Mouse (Mus musculus) small intestine, adult 2 months (tissue): ENCODE results near the gene Ccdc136. TPM values are rescaled to one million over a fixed set of nuclear protein-coding genes. Genes with fewer than 3 reads are reported as not detected.

Experiments used
- H3K27ac ChIP-seq: fragments of 200-500 bp; 2 replicates; pipeline ENCODE4 v1.5.1; 2012; ENCODE audit warnings: low read depth, low read length, control low read depth, inconsistent platforms; ENCODE audit not compliant: insufficient read depth
- H3K27me3 ChIP-seq: fragments of 200-500 bp; 2 replicates; pipeline ENCODE4 v1.6.1; 2012; ENCODE audit warnings: mild to moderate bottlenecking, moderate library complexity, low read length, inconsistent platforms; ENCODE audit not compliant: control insufficient read depth, insufficient read depth
- H3K36me3 ChIP-seq: fragments of 200-500 bp; 2 replicates; pipeline ENCODE4 v1.6.1; 2012; ENCODE audit warnings: mild to moderate bottlenecking, low read length, control low read depth, inconsistent platforms; ENCODE audit not compliant: control insufficient read depth, insufficient read depth
- H3K4me1 ChIP-seq: fragments of 200-500 bp; 2 replicates; pipeline ENCODE4 v1.6.1; 2012; ENCODE audit warnings: low read length, inconsistent platforms, mixed read lengths; ENCODE audit not compliant: control insufficient read depth, insufficient read depth, insufficient read length
- H3K4me3 ChIP-seq: fragments of 200-500 bp; 2 replicates; pipeline ENCODE4 v1.5.1; 2012; ENCODE audit warnings: low read depth, mild to moderate bottlenecking, control low read depth, inconsistent platforms, low read length, moderate library complexity
- CTCF ChIP-seq: fragments of 200-500 bp; IDR thresholded peaks from 2 replicates; pipeline ENCODE4 v1.5.1; 2012; ENCODE audit warnings: low read depth, mild to moderate bottlenecking, control low read depth, inconsistent platforms, low read length, moderate library complexity, mixed read lengths; ENCODE audit not compliant: insufficient replicate concordance, insufficient read length; ENCODE audit errors: extremely low read depth
- POLR2A ChIP-seq: fragments of 200-500 bp; IDR thresholded peaks from 2 replicates; pipeline ENCODE4 v1.6.1; 2012; ENCODE audit warnings: low read depth, mild to moderate bottlenecking, control low read depth, inconsistent platforms, low read length, moderate library complexity
- WGBS: fragments of 180-500 bp; shearing (Covaris S2); methylation state at CpG from one replicate; pipeline ENCODE4 v1.1.7; 2018; 5-methylcytosine and 5-hydroxymethylcytosine counted together
- polyA plus RNA-seq: library from polyadenylated mRNA; depleted of rRNA; stranded (reverse); fragments of >200 nt; gene quantifications from 2 replicates; pipeline ENCODE4 v1.2.3, GENCODE M21; 2012; rRNA removed

Ccdc136 gene
- polyA plus RNA-seq, 1 experiment: 1.8 TPM

DNA sequence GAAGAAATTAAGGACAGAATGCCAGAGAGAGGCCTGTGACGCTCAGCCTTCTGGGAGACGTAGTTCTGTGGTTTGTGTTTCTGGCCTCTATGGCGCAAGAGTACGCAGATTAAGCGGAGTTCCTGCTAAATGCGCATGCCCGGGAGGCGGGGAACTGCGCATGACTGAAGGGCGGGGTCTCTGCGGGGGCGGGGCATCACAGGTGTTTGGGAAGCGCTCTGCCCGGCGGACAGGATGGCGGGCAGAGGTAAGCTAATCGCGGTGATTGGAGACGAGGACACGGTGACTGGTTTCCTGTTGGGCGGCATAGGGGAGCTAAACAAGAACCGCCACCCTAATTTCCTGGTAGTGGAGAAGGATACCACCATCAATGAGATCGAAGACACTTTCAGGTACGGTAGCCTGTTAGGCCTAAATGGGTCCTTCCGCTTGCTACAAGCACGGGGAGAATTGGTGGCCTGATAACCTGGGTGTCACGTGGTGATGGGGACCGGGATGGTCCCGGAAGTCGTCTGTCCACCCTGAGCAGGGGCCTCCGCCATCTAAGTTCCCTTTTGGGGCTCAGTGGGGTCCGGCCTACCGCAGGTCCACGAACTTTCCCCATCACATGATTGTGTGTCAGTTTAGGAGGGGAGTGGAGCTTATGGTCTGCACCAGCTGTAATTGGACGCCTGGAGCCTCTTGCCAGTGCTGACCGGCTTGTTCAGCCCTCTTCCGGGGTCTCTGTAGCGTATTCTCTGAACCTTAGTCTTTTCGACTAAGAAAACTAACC is 71.7 kb downstream of the Ccdc136 start, which contains the start of gene Atp6v1f:
Gene Atp6v1f, plus strand, starts transcription at position 136 of the 772 bp plus-strand sequence.
- Histone ChIP-seq H3K27me3 (no peaks in the 10 kb centered on the region), H3K36me3 (peaks cover 5% of the 10 kb centered on the region), H3K4me1 (peaks cover 4% of the 10 kb centered on the region; the same call in 1 of the 2 replicates), H3K27ac (peak within 1 kb of the TSS; percentile 55), H3K4me3 (peak within 1 kb of the TSS; percentile 67)
- peak; percentile 49; the same call in 1 of the 2 replicates for TF ChIP-seq POLR2A
- no peak for TF ChIP-seq CTCF
- under 1% methylated on average over 39 of the region's 39 CpGs for WGBS

DNA sequence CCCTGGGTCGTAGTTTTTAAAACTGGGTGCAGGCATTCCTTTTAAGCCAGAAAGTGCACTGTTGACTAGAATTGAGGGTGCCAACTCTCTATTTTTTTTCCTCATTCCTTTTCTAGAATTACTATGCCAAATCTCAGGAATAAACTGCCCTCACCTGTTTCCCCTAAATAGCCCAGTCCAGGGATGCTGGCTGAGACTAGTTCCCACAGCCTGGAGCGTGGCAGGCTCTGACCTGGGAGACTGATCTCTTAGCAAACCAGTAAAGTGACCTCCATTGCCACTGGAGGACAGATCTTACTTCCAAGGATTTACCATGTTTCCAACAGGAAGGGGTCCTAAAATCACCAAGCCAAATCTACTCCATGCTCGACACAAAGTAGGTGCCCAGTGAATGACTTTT is 72.7 kb downstream of the Ccdc136 start:
- Histone ChIP-seq H3K27me3 (no peaks in the 10 kb centered on the region), H3K27ac (no peak overlapping the region), H3K4me3 (no peak overlapping the region), H3K36me3 (peaks cover 5% of the 10 kb centered on the region), H3K4me1 (peaks cover 9% of the 10 kb centered on the region)
- no peak for TF ChIP-seq POLR2A
- no peak for TF ChIP-seq CTCF
- WGBS: 66% methylated on average over 3 of the region's 3 CpGs

- Histone ChIP-seq H3K27me3 (no peaks in the 10 kb centered on the region), H3K4me1 (peaks cover 13% of the 10 kb centered on the region), H3K27ac (no peak within 1 kb of the TSS), H3K4me3 (no peak within 1 kb of the TSS), H3K36me3 (peaks cover 5% of the 10 kb centered on the region)
- TF ChIP-seq POLR2A (no peak), CTCF (no peak)
- 71% methylated on average over 4 of the region's 4 CpGs for WGBS
Measured at GRCm38 (mm10) chr6:29471137-29471536, 75.0 kb downstream of the Ccdc136 start, which contains the start of gene Atp6v1fnb. Gene Atp6v1fnb (plus strand): TSS chr6:29471437.

DNA sequence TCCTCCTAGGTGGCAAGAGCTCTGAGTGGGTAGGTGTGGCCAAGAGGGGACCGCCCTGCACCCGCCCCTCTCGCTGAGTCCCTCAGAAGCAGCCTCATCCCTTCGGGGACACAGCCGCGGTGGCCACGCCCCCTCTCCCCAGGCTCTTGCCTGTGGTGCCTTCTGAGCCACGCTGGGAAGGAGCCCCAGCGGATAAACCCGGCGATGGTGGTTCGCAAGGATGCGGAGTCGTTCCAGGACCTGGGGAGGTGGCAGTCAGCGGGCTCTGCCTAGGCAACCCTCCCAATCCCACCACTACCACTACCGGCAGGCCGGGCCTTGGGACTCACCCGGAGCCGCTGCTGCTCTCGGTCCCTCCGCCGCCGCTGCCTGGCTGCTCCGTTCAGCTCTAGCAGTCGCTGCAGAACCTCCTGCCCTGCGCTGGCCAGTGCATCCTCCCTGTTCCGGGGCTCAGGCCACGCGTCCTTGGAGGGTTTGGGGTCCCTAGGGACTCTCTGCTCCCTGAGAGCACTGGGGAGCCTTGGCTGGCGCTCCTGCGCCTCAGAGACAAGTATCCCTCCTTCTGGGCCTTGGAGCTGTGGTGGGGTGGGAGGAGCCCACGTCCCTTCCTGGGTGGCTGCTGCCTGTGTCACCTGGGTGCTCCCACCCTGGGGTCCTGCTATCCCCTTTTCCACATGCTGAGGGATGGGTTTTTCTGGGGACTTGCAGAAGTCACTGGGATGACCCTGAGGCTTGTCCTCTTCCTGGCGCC is 78.0 kb downstream of the Ccdc136 start:
- Histone ChIP-seq H3K4me1 (peaks cover 9% of the 10 kb centered on the region), H3K36me3 (peaks cover 5% of the 10 kb centered on the region), H3K27ac (no peak overlapping the region), H3K4me3 (peak overlapping the region; percentile 65), H3K27me3 (no peaks in the 10 kb centered on the region)
- WGBS: 6% methylated on average over 33 of the region's 33 CpGs
- 0 out of 2 replicates have a peak, but pooled peaks have one; percentile 10 for TF ChIP-seq POLR2A
- TF ChIP-seq CTCF: no peak

DNA sequence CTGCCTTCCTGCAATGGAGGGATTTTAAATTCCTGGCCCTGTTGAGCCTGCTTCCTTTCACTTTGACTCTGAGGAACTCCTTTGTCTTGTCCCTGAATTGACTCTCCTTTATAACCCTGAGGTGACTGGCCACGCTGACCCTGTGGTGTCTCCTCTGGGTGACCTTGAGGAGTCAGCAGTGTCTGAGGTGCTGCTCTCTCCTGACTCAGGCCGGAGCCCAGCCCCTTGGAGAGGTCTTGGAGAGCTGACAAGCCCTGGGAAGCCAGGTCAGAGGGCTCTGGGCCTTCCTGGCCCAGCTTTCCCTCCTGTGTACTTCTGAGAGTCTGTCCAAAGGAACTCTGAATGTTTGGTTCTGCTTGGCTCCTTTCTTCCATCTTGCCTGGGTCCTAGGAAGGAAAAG is 78.6 kb downstream of the Ccdc136 start:
- H3K27ac ChIP-seq: no peak overlapping the region
- 85% methylated on average over 2 of the region's 2 CpGs for WGBS
- no peak overlapping the region for H3K4me3 ChIP-seq
- H3K36me3 ChIP-seq: peaks cover 5% of the 10 kb centered on the region
- no peaks in the 10 kb centered on the region for H3K27me3 ChIP-seq
- TF ChIP-seq CTCF (no peak), POLR2A (no peak)
- peaks cover 8% of the 10 kb centered on the region for H3K4me1 ChIP-seq

Other genes with a start within 250 kb of the Ccdc136 start
- 0.90 and 1.2 TPM in 2 replicates for gene Rbm28, start 231.3 kb upstream of the Ccdc136 start, polyA plus RNA-seq
- 0.17 and 0.22 TPM in 2 replicates for gene Prrt4, start 216.7 kb upstream of the Ccdc136 start, polyA plus RNA-seq
- gene Impdh1, start 179.9 kb upstream of the Ccdc136 start, polyA plus RNA-seq: 15.0 and 15.6 TPM in 2 replicates
- gene Hilpda, start 123.8 kb upstream of the Ccdc136 start, polyA plus RNA-seq: 5.5 and 5.8 TPM in 2 replicates
- 0.20 and 1.3 TPM in 2 replicates for gene Fam71f2, start 116.7 kb upstream of the Ccdc136 start, polyA plus RNA-seq
- not detected in 2 replicates for gene Fam71f1, start 77.2 kb upstream of the Ccdc136 start, polyA plus RNA-seq
- 12.2 and 19.3 TPM in 2 replicates for gene Calu, start 48.2 kb upstream of the Ccdc136 start, polyA plus RNA-seq
- 0.14 and 0.24 TPM in 2 replicates for gene Opn1sw, start 7.8 kb upstream of the Ccdc136 start, polyA plus RNA-seq
- 5.9 and 7.9 TPM in 2 replicates for gene Flnc, start 36.9 kb downstream of the Ccdc136 start, polyA plus RNA-seq
- gene Atp6v1f, start 71.4 kb downstream of the Ccdc136 start, polyA plus RNA-seq: 108 and 205 TPM in 2 replicates
- 0.20 and 0.22 TPM in 2 replicates for gene Atp6v1fnb, start 75.1 kb downstream of the Ccdc136 start, polyA plus RNA-seq
- 3.0 and 3.4 TPM in 2 replicates for gene Kcp, start 111.6 kb downstream of the Ccdc136 start, polyA plus RNA-seq
- 11.9 and 14.9 TPM in 2 replicates for gene Irf5, start 130.3 kb downstream of the Ccdc136 start, polyA plus RNA-seq
- gene Tnpo3, start 213.6 kb downstream of the Ccdc136 start, polyA plus RNA-seq: 6.4 and 16.9 TPM in 2 replicates